Mouse (Mus musculus) spleen, adult 2 months (tissue): ENCODE results near the gene Abhd11. TPM values are rescaled to one million over a fixed set of nuclear protein-coding genes. Genes with fewer than 3 reads are reported as not detected.

ENCODE experiments used
- DNase-seq, 2 experiments: peaks; one replicate each; pipeline versions ENCODE4 v3.0.0 to v3.0.0-alpha.2; 2012 to 2021; ENCODE audit warnings: low spot score in 2 of 2, low read depth in 1 of 2
- H3K27ac ChIP-seq: fragments of 200-500 bp; 2 replicates; pipeline ENCODE4 v1.5.1; 2012; ENCODE audit warnings: low read length, inconsistent platforms; ENCODE audit not compliant: insufficient read depth
- H3K27me3 ChIP-seq: fragments of 200-500 bp; 2 replicates; pipeline ENCODE4 v1.6.1; 2012; ENCODE audit warnings: mild to moderate bottlenecking, moderate library complexity, low read length, inconsistent platforms; ENCODE audit not compliant: control insufficient read depth, insufficient read depth
- H3K36me3 ChIP-seq: fragments of 200-500 bp; 2 replicates; pipeline ENCODE4 v1.6.1; 2012; ENCODE audit warnings: mild to moderate bottlenecking, low read length, inconsistent platforms; ENCODE audit not compliant: control insufficient read depth, insufficient read depth
- H3K4me1 ChIP-seq: fragments of 200-500 bp; 2 replicates; pipeline ENCODE4 v1.6.1; 2011; ENCODE audit warnings: inconsistent platforms; ENCODE audit not compliant: control insufficient read depth, insufficient read depth, insufficient read length
- H3K4me3 ChIP-seq: fragments of 200-500 bp; 2 replicates; pipeline ENCODE4 v1.5.1; 2011; ENCODE audit warnings: mild to moderate bottlenecking, inconsistent platforms; ENCODE audit not compliant: insufficient read depth, insufficient read length; ENCODE audit errors: extremely low read depth
- CTCF ChIP-seq: fragments of 200-500 bp; IDR thresholded peaks from 2 replicates; pipeline ENCODE4 v1.5.1; 2011; ENCODE audit warnings: mild to moderate bottlenecking, inconsistent platforms; ENCODE audit not compliant: insufficient read depth, insufficient read length, insufficient replicate concordance; ENCODE audit errors: extremely low read depth
- POLR2A ChIP-seq: fragments of 200-500 bp; IDR thresholded peaks from 2 replicates; pipeline ENCODE4 v1.6.1; 2011; ENCODE audit warnings: low read depth, low read length, inconsistent platforms
- WGBS: fragments of 180-500 bp; shearing (Covaris S2); methylation state at CpG from one replicate; pipeline ENCODE4 v1.1.7; 2018; 5-methylcytosine and 5-hydroxymethylcytosine counted together
- polyA plus RNA-seq: library from polyadenylated mRNA; depleted of rRNA; stranded (reverse); fragments of >200 nt; gene quantifications from 2 replicates; pipeline ENCODE4 v1.2.3, GENCODE M21; 2012

Abhd11 gene
- polyA plus RNA-seq, 1 experiment, result 43.6 TPM

GRCm38 (mm10) chr5:134976577-134977250 lies 32.2 kb upstream of the Abhd11 start:
- TF ChIP-seq CTCF (no peak), POLR2A (no peak)
- 71% methylated on average over 14 of the region's 14 CpGs for WGBS
- no peaks in the 10 kb centered on the region for H3K36me3 ChIP-seq
- no peak for DNase-seq
- H3K4me1 ChIP-seq, result no peaks in the 10 kb centered on the region
- H3K4me3 ChIP-seq, result no peak overlapping the region
- H3K27me3 ChIP-seq, result no peaks in the 10 kb centered on the region
- H3K27ac ChIP-seq, result no peak overlapping the region

GRCm38 (mm10) chr5:134977837-134978236 lies 31.1 kb upstream of the Abhd11 start:
- H3K4me3 ChIP-seq, result no peak overlapping the region
- 79% methylated on average over 4 of the region's 4 CpGs for WGBS
- no peaks in the 10 kb centered on the region for H3K4me1 ChIP-seq

GRCm38 (mm10) chr5:134981149-134981548 lies 27.8 kb upstream of the Abhd11 start:
- no peaks in the 10 kb centered on the region for H3K36me3 ChIP-seq
- TF ChIP-seq POLR2A (no peak), CTCF (no peak)
- DNase-seq, result no peak
- H3K4me3 ChIP-seq, result no peak overlapping the region
- H3K4me1 ChIP-seq, result no peaks in the 10 kb centered on the region
- 74% methylated on average over 10 of the region's 10 CpGs for WGBS
- no peaks in the 10 kb centered on the region for H3K27me3 ChIP-seq
- H3K27ac ChIP-seq, result no peak overlapping the region

More at GRCm38 (mm10) chr5:134977837-134978236, 31.1 kb upstream of the Abhd11 start:
- TF ChIP-seq POLR2A (no peak), CTCF (no peak)
- Histone ChIP-seq H3K27me3 (no peaks in the 10 kb centered on the region), H3K36me3 (no peaks in the 10 kb centered on the region), H3K27ac (no peak overlapping the region)
- DNase-seq, result no peak

GRCm38 (mm10) chr5:134983111-134983510 lies 25.8 kb upstream of the Abhd11 start:
- DNase-seq, result no peak
- no peak overlapping the region for H3K4me3 ChIP-seq
- no peaks in the 10 kb centered on the region for H3K36me3 ChIP-seq
- no peak overlapping the region for H3K27ac ChIP-seq
- H3K4me1 ChIP-seq, result peaks cover 5% of the 10 kb centered on the region
- 100% methylated on average over 1 of the region's 1 CpGs for WGBS
- TF ChIP-seq CTCF, result no peak
- TF ChIP-seq POLR2A, result no peak
- peaks cover 5% of the 10 kb centered on the region for H3K27me3 ChIP-seq

- Histone ChIP-seq H3K27me3 (peaks cover 5% of the 10 kb centered on the region), H3K36me3 (no peaks in the 10 kb centered on the region), H3K4me1 (peaks cover 5% of the 10 kb centered on the region), H3K4me3 (no peak overlapping the region), H3K27ac (no peak overlapping the region)
- TF ChIP-seq POLR2A, result no peak
- TF ChIP-seq CTCF, result no peak
- 64% methylated on average over 3 of the region's 3 CpGs for WGBS
- no peak for DNase-seq
These were observed 25.2 kb upstream of the Abhd11 start for GRCm38 (mm10) chr5:134983771-134984170.

GRCm38 (mm10) chr5:134985633-134986297 lies 23.2 kb upstream of the Abhd11 start, which contains the start of gene Cldn3:
Gene Cldn3 (plus strand): TSS chr5:134986214.
- Histone ChIP-seq H3K27me3 (peaks cover 5% of the 10 kb centered on the region), H3K4me1 (peaks cover 5% of the 10 kb centered on the region), H3K36me3 (no peaks in the 10 kb centered on the region), H3K27ac (no peak within 1 kb of the TSS), H3K4me3 (no peak within 1 kb of the TSS)
- no peak for TF ChIP-seq CTCF
- TF ChIP-seq POLR2A, result no peak
- WGBS, result 11% methylated on average over 25 of the region's 25 CpGs
- DNase-seq, result no peak
